Mouse (Mus musculus) embryonic facial prominence, embryonic 14.5 days (tissue): Measurements from ENCODE around the gene E2f3. TPM values are rescaled to one million over a fixed set of nuclear protein-coding genes. Genes with fewer than 3 reads are reported as not detected.

Experiments used
- ATAC-seq: fragments of 200-750 bp; cut with Nextera tagmentation; 2 replicates; pipeline ENCODE4 v1.8.0; 2017; ENCODE audit warnings: low read depth, moderate number of reproducible peaks, moderate TSS enrichment
- DNase-seq: peaks from one replicate; pipeline ENCODE4 v3.0.0-alpha.2; 2015; ENCODE audit warnings: low spot score
- H3K27ac ChIP-seq: fragments of 300-500 bp; sonication (generic); replicated peaks from 2 replicates; pipeline ENCODE4 v1.5.1; 2014; ENCODE audit warnings: low read depth, mild to moderate bottlenecking, low read length, moderate library complexity
- H3K27me3 ChIP-seq: fragments of 300-500 bp; sonication (generic); replicated peaks from 2 replicates; pipeline ENCODE4 v1.6.1; 2014; ENCODE audit warnings: low read length; ENCODE audit not compliant: control insufficient read depth, insufficient read depth
- H3K36me3 ChIP-seq: fragments of 300-500 bp; sonication (generic); 2 replicates; pipeline ENCODE4 v1.6.1; 2014; ENCODE audit warnings: low read length, mixed read lengths; ENCODE audit not compliant: control insufficient read depth, insufficient read depth
- H3K4me1 ChIP-seq: fragments of 300-500 bp; sonication (generic); 2 replicates; pipeline ENCODE4 v1.6.1; 2014; ENCODE audit warnings: antibody characterized with exemption, low read length; ENCODE audit not compliant: control insufficient read depth, insufficient read depth
- H3K4me2 ChIP-seq: fragments of 300-500 bp; sonication (generic); 2 replicates; pipeline ENCODE4 v1.6.1; 2014; ENCODE audit warnings: low read depth, mild to moderate bottlenecking, low read length, moderate library complexity, mixed read lengths
- H3K4me3 ChIP-seq: fragments of 300-500 bp; sonication (generic); 2 replicates; pipeline ENCODE4 v1.5.1; 2014; ENCODE audit warnings: low read depth, mild to moderate bottlenecking, low read length
- H3K9ac ChIP-seq: fragments of 300-500 bp; sonication (generic); 2 replicates; pipeline ENCODE4 v1.6.1; 2014; ENCODE audit warnings: low read depth, mild to moderate bottlenecking, low read length, moderate library complexity, mixed read lengths
- H3K9me3 ChIP-seq: fragments of 300-500 bp; sonication (generic); 2 replicates; pipeline ENCODE4 v1.6.1; 2016; ENCODE audit warnings: low read length; ENCODE audit not compliant: control insufficient read depth
- WGBS: fragments of 180-500 bp; shearing (Covaris S2); extraction: QIAGEN DNeasy Blood & Tissue Kit; methylation state at CpG from one replicate; pipeline ENCODE4 v1.1.7; 2014; 5-methylcytosine and 5-hydroxymethylcytosine counted together
- polyA plus RNA-seq: library from polyadenylated mRNA; unstranded; fragments of >200 nt; fragmentation: Nextera tagmentation; extraction: Ambion mirVana; gene quantifications from 2 replicates; pipeline ENCODE4 v1.2.1, GENCODE M21; 2014

The E2f3 gene
- polyA plus RNA-seq, 1 experiment from 2014 or later, result 9.7 TPM

GRCm38 (mm10) chr13:29955296-29955695, 30.6 kb downstream of the E2f3 start:
- no peak overlapping the region for H3K4me2 ChIP-seq
- peaks cover 7% of the 10 kb centered on the region; the same call in 1 of the 2 replicates for H3K4me1 ChIP-seq
- peaks cover 8% of the 10 kb centered on the region; the same call in 1 of the 2 replicates for H3K36me3 ChIP-seq
- H3K4me3 ChIP-seq, result no peak overlapping the region
- H3K9me3 ChIP-seq, result 0 out of 2 replicates have a peak, but pooled peaks cover 12% of the 10 kb centered on the region
- H3K27ac ChIP-seq, result no peak overlapping the region
- ATAC-seq (no peak), DNase-seq (no peak)
- 70% methylated on average over 9 of the region's 11 CpGs for WGBS
- no peak overlapping the region for H3K9ac ChIP-seq
- H3K27me3 ChIP-seq, result no peaks in the 10 kb centered on the region

- H3K27ac ChIP-seq, result no peak overlapping the region
- no peak overlapping the region for H3K4me3 ChIP-seq
- no peak overlapping the region for H3K4me2 ChIP-seq
- H3K9me3 ChIP-seq, result 0 out of 2 replicates have a peak, but pooled peaks cover 12% of the 10 kb centered on the region
- H3K9ac ChIP-seq, result no peak overlapping the region
- peaks cover 13% of the 10 kb centered on the region; the same call in 1 of the 2 replicates for H3K36me3 ChIP-seq
- 71% methylated on average over 10 of the region's 10 CpGs for WGBS
- H3K27me3 ChIP-seq, result no peaks in the 10 kb centered on the region
- peaks cover 7% of the 10 kb centered on the region; the same call in 1 of the 2 replicates for H3K4me1 ChIP-seq
- no peak for DNase-seq
- ATAC-seq, result no peak
Measured at GRCm38 (mm10) chr13:29954741-29955140, 31.1 kb downstream of the E2f3 start.

- Histone ChIP-seq H3K27me3 (no peaks in the 10 kb centered on the region), H3K4me2 (no peak overlapping the region), H3K27ac (no peak overlapping the region), H3K4me1 (peaks cover 7% of the 10 kb centered on the region; the same call in 1 of the 2 replicates), H3K9me3 (0 out of 2 replicates have a peak, but pooled peaks cover 12% of the 10 kb centered on the region), H3K4me3 (no peak overlapping the region), H3K9ac (no peak overlapping the region), H3K36me3 (peaks cover 14% of the 10 kb centered on the region; the same call in 1 of the 2 replicates)
- DNase-seq (no peak), ATAC-seq (no peak)
- 91% methylated on average over 4 of the region's 4 CpGs for WGBS
Measured at GRCm38 (mm10) chr13:29953417-29954045, 32.3 kb downstream of the E2f3 start.

DNA sequence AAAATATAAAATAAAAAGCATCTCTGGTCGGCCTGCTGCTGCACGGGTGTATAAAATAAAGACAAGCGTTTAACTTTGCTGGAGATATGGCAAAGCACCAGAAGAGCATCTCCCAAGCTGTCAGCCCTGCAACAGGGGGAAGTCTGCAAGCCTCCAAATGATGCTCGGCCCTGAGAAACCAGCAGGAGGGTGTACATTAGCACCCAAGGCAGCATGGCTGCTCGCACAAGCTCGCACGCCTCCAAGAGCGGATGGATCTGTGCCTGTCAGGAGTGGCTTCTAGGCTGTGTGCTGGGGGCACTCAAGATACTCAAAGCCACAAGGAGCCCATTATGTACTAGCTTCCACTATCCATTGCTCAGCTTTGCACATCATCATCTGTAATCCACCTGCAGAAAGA, 39.8 kb downstream of the E2f3 start:
- no peaks in the 10 kb centered on the region for H3K27me3 ChIP-seq
- peaks cover 4% of the 10 kb centered on the region; the same call in 1 of the 2 replicates for H3K4me1 ChIP-seq
- H3K27ac ChIP-seq, result no peak overlapping the region
- H3K4me2 ChIP-seq, result no peak overlapping the region
- H3K36me3 ChIP-seq, result 0 out of 2 replicates have a peak, but pooled peaks cover 10% of the 10 kb centered on the region
- H3K4me3 ChIP-seq, result no peak overlapping the region
- DNase-seq (no peak), ATAC-seq (no peak)
- 87% methylated on average over 8 of the region's 8 CpGs for WGBS
- 0 out of 2 replicates have a peak, but pooled peaks cover 7% of the 10 kb centered on the region for H3K9me3 ChIP-seq
- H3K9ac ChIP-seq, result no peak overlapping the region

DNA sequence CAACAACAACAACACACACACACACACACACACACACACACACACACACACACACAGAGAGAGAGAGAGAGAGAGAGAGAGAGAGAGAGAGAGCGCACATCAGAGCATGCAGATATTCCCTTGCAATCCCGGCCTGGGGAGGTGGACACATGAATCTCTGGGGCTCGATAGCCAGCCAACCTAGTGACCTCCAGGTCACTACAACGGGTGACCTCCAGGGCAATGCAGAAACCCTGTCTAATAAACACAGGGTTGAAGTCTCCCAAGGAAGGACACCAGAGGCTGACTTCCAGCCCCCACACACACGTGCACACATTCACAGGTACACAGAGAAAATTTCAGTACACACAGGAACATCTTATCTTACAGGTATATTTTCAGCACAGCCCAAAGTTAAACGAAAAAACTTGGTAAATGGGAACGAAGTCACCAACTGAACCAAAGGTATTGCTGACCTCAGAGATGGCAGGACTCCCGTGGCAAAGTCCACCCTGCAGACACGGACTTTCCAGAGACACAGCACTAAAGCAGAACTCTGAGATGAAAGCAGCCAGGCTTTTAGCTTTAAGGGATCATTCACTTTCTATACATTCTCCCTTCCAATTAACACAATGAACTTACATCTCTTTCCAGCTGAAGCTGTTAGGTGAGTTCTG, 40.8 kb downstream of the E2f3 start:
- Histone ChIP-seq H3K4me2 (no peak overlapping the region), H3K4me3 (no peak overlapping the region), H3K9ac (no peak overlapping the region), H3K27ac (no peak overlapping the region), H3K9me3 (no peaks in the 10 kb centered on the region), H3K36me3 (0 out of 2 replicates have a peak, but pooled peaks cover 4% of the 10 kb centered on the region), H3K4me1 (peaks cover 9% of the 10 kb centered on the region; the same call in 1 of the 2 replicates), H3K27me3 (no peaks in the 10 kb centered on the region)
- 60% methylated on average over 9 of the region's 9 CpGs for WGBS
- DNase-seq (no peak), ATAC-seq (no peak)

- Histone ChIP-seq H3K27me3 (no peaks in the 10 kb centered on the region), H3K36me3 (no peaks in the 10 kb centered on the region), H3K9me3 (no peaks in the 10 kb centered on the region), H3K4me2 (no peak overlapping the region), H3K4me3 (no peak overlapping the region), H3K27ac (no peak overlapping the region; the same call in 1 of the 2 replicates), H3K9ac (no peak overlapping the region), H3K4me1 (peaks cover 12% of the 10 kb centered on the region; the same call in 1 of the 2 replicates)
- DNase-seq, result peak; percentile 78
- 69% methylated on average over 8 of the region's 8 CpGs for WGBS
- no peak; the same call in 1 of the 2 replicates for ATAC-seq
Measured at GRCm38 (mm10) chr13:29944493-29944892, 41.4 kb downstream of the E2f3 start.

- ATAC-seq (peak; percentile 31), DNase-seq (peak; percentile 91)
- 52% methylated on average over 3 of the region's 3 CpGs for WGBS
Measured at GRCm38 (mm10) chr13:29943541-29944039, 42.3 kb downstream of the E2f3 start.

GRCm38 (mm10) chr13:29940071-29940470, 45.8 kb downstream of the E2f3 start:
- 83% methylated on average over 7 of the region's 7 CpGs for WGBS
- peaks cover 8% of the 10 kb centered on the region; the same call in 1 of the 2 replicates for H3K9me3 ChIP-seq
- peaks cover 12% of the 10 kb centered on the region; the same call in 1 of the 2 replicates for H3K4me1 ChIP-seq
- H3K27ac ChIP-seq, result no peak overlapping the region
- H3K36me3 ChIP-seq, result peaks cover 19% of the 10 kb centered on the region
- no peak overlapping the region for H3K4me2 ChIP-seq
- ATAC-seq (no peak), DNase-seq (no peak)
- no peaks in the 10 kb centered on the region for H3K27me3 ChIP-seq
- H3K9ac ChIP-seq, result no peak overlapping the region
- no peak overlapping the region for H3K4me3 ChIP-seq

More at GRCm38 (mm10) chr13:29943541-29944039, 42.3 kb downstream of the E2f3 start:
- Histone ChIP-seq H3K4me1 (peaks cover 12% of the 10 kb centered on the region; the same call in 1 of the 2 replicates), H3K27me3 (no peaks in the 10 kb centered on the region), H3K4me3 (no peak overlapping the region), H3K9me3 (no peaks in the 10 kb centered on the region), H3K9ac (no peak overlapping the region), H3K27ac (peak overlapping the region; percentile 77), H3K36me3 (no peaks in the 10 kb centered on the region), H3K4me2 (no peak overlapping the region)
